8 mouse cellular contexts compared by ENCODE assay signal in the genomic region with DNA sequence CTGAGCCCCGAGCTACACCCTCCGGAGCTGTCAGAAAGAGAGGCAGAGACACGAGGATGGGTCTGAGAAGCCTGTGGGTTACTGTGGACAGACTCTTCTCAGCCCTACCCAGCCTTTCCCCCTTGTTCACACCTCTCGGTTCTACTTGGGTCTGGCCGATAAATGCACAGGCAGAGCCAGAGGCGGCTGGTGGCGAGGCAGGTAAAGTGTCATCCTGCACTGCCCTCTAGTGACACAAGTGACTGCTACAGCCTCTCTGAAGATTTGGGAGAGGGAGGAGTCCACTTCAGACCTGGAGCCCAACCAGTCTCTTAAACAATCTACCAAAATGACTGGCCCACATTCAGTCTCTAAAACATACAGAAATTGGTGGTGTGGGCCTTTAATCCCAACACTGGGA. TPM values are rescaled to one million over a fixed set of nuclear protein-coding genes. Genes with fewer than 3 reads are reported as not detected.
DNase-seq lines count a peak whose midpoint lies in the region; ATAC-seq and TF ChIP-seq lines count a peak whose summit lies in the region.

No protein-coding gene starts in this region.

- ATAC-seq in forebrain, embryonic 15.5 days (replicated peaks) = peak; percentile 80
- peak; percentile 84 to 92 for ATAC-seq in hematopoietic stem cell, adult 5-6 weeks (replicated peaks in 1 of 2; ENCODE audit: insufficient read depth in 1 of 2, low FRiP score in 2 of 2, low TSS enrichment in 1 of 2, low read depth in 1 of 2, poor library complexity in 2 of 2, severe bottlenecking in 2 of 2)
- ATAC-seq in lung, embryonic 16.5 days (ENCODE audit: low read depth) = peak; percentile 73

- H3K9ac ChIP-seq in MEL (ENCODE audit: control insufficient read depth, low read depth, low read length, poor library complexity, severe bottlenecking) = no peak overlapping the region
- no peak overlapping the region for H3K9ac ChIP-seq in forebrain, embryonic 15.5 days (replicated peaks)
- H3K9ac ChIP-seq in lung, embryonic 16.5 days (ENCODE audit: low read length) = no peak overlapping the region

- TF ChIP-seq EP300 in MEL (IDR thresholded peaks at IDR 0.05; ENCODE audit: low read depth in 1 of 2, low read length in 2 of 2) = no peak

- peak; percentile 80 for TF ChIP-seq RAD21 in MEL (IDR thresholded peaks at IDR 0.05; ENCODE audit: low read depth, low read length)

- no peaks in the 10 kb centered on the region; a peak in 1 of 4 replicates for H3K36me3 ChIP-seq in MEL (ENCODE audit: control insufficient read depth in 1 of 2, insufficient read depth in 2 of 2, low read length in 2 of 2)
- peaks cover 27% of the 10 kb centered on the region for H3K36me3 ChIP-seq in forebrain, embryonic 15.5 days
- peaks cover 10% of the 10 kb centered on the region for H3K36me3 ChIP-seq in lung, embryonic 16.5 days (ENCODE audit: control insufficient read depth, insufficient read depth, low read length)

- H3K4me1 ChIP-seq in MEL (ENCODE audit: control insufficient read depth in 1 of 2, insufficient read depth in 2 of 2, low read length in 2 of 2) = peaks cover 0 to 4% of the 10 kb centered on the region in 2 experiments; a peak in 2 of 4 replicates
- peaks cover 19% of the 10 kb centered on the region for H3K4me1 ChIP-seq in forebrain, embryonic 15.5 days
- H3K4me1 ChIP-seq in lung, embryonic 16.5 days (replicated peaks; ENCODE audit: control insufficient read depth, insufficient read depth, low read length) = peaks cover 8% of the 10 kb centered on the region

- no peak overlapping the region for H3K4me2 ChIP-seq in forebrain, embryonic 15.5 days (replicated peaks)
- H3K4me2 ChIP-seq in lung, embryonic 16.5 days (ENCODE audit: low read depth, low read length) = no peak overlapping the region

- no peaks in the 10 kb centered on the region for H3K27me3 ChIP-seq in MEL (ENCODE audit: control insufficient read depth in 1 of 2, insufficient read depth in 2 of 2, low read length in 2 of 2)
- H3K27me3 ChIP-seq in forebrain, embryonic 15.5 days = no peaks in the 10 kb centered on the region
- H3K27me3 ChIP-seq in lung, embryonic 16.5 days (ENCODE audit: control insufficient read depth, insufficient read depth, low read depth, low read length) = no peaks in the 10 kb centered on the region

- no peaks in the 10 kb centered on the region for H3K9me3 ChIP-seq in MEL (replicated peaks; ENCODE audit: insufficient read depth, low read length)
- no peaks in the 10 kb centered on the region for H3K9me3 ChIP-seq in forebrain, embryonic 15.5 days
- H3K9me3 ChIP-seq in lung, embryonic 16.5 days (ENCODE audit: control insufficient read depth, low read length) = no peaks in the 10 kb centered on the region

- WGBS in forebrain, embryonic 15.5 days = 18% methylated on average over 7 of the region's 7 CpGs
- WGBS in lung, embryonic 16.5 days = 27% methylated on average over 7 of the region's 7 CpGs

- TF ChIP-seq CTCF in MEL (IDR thresholded peaks at IDR 0.05 in 2 of 3, conservative IDR thresholded peaks at IDR 0.05 in 1 of 3; ENCODE audit: control insufficient read depth in 1 of 3, insufficient read depth in 1 of 3, low read depth in 2 of 3, low read length in 3 of 3, poor library complexity in 1 of 3, severe bottlenecking in 1 of 3) = peak; percentile 62 to 93 (median 83); a peak in 5 of 6 replicates

- peak; percentile 84 for DNase-seq in MEL (ENCODE audit: low read depth, low spot score)
- peak; percentile 80 for DNase-seq in cerebellum, adult 11-12 months
- peak; percentile 74 to 88 for DNase-seq in layer of hippocampus, adult 8-10 months (ENCODE audit: low spot score in 2 of 2)
- DNase-seq in retina, adult 2 months (ENCODE audit: low read depth, low spot score) = peak; percentile 61
- peak; percentile 81 for DNase-seq in thymus, postnatal 4 days

- no peak overlapping the region for H3K27ac ChIP-seq in MEL (ENCODE audit: control insufficient read depth, low read depth, low read length)
- no peak overlapping the region for H3K27ac ChIP-seq in forebrain, embryonic 15.5 days (replicated peaks)
- H3K27ac ChIP-seq in lung, embryonic 16.5 days (ENCODE audit: low read length) = no peak overlapping the region

- no peaks in the 10 kb centered on the region for H3K79me2 ChIP-seq in MEL (ENCODE audit: control insufficient read depth, insufficient read depth, low read length, poor library complexity)

- H3K4me3 ChIP-seq in MEL (ENCODE audit: control insufficient read depth in 1 of 2, insufficient read depth in 1 of 2, low read depth in 2 of 2, low read length in 2 of 2) = no peak overlapping the region
- no peak overlapping the region for H3K4me3 ChIP-seq in forebrain, embryonic 15.5 days
- no peak overlapping the region for H3K4me3 ChIP-seq in lung, embryonic 16.5 days (ENCODE audit: low read length)

- TF ChIP-seq POLR2A in MEL (IDR thresholded peaks at IDR 0.05; ENCODE audit: control insufficient read depth in 1 of 2, insufficient read depth in 1 of 2, low read depth in 1 of 2, low read length in 2 of 2, poor library complexity in 1 of 2) = no peak

TF ChIP-seq in MEL, 35 proteins besides CTCF, POLR2A, EP300 and RAD21:
- no peak for TF ChIP-seq POLR2AphosphoS2 (IDR thresholded peaks at IDR 0.05; ENCODE audit: low read length)
- no peak for TF ChIP-seq GATA1 (IDR thresholded peaks at IDR 0.05; ENCODE audit: low read depth, low read length)
- peak; percentile 80 for TF ChIP-seq SMC3 (IDR thresholded peaks at IDR 0.05; ENCODE audit: low read depth, low read length)
- TF ChIP-seq SIN3A (IDR thresholded peaks at IDR 0.05; ENCODE audit: low read length) = 0 out of 2 replicates have a peak, but pooled peaks have one; percentile 16
- peak; percentile 61 for TF ChIP-seq ZC3H11A (IDR thresholded peaks at IDR 0.05; ENCODE audit: low read depth, low read length)

RNA-seq across cellular contexts. Expression of a gene that starts 6.3 kb away (rescaled TPM):
- 45.2 and 48.9 TPM in 2 replicates for total RNA-seq in MEL (2012; rRNA removed)
- 10 to 100 TPM in 1 of 2 experiments, not detected in 1; 55.4 TPM for polyA plus RNA-seq in MEL (2012; ENCODE audit: insufficient read depth in 1 of 2, insufficient read length in 2 of 2, low read depth in 1 of 2, low replicate concordance in 2 of 2, missing spikeins in 1 of 2)
- 106 and 109 TPM in 2 replicates for polyA plus RNA-seq in forebrain, embryonic 15.5 days (2015; fragmentation: Nextera tagmentation; extraction: Ambion mirVana)
- 48.3 and 59.6 TPM in 2 replicates for total RNA-seq in hematopoietic stem cell, adult 5-6 weeks (2017)
- total RNA-seq in layer of hippocampus, adult 8-10 months (2022) = 10 to 100 TPM; 33.9 to 49.1 (median 44.8) TPM
- polyA plus RNA-seq in lung, embryonic 16.5 days (2015; fragmentation: Nextera tagmentation; extraction: Ambion mirVana) = 67.5 and 70.6 TPM in 2 replicates

RNA-seq across cellular contexts. Expression of a gene that starts 17.9 kb away (rescaled TPM):
- 0.08 TPM in 1 of 2 replicates, not detected in the other for total RNA-seq in MEL (2012; rRNA removed)
- polyA plus RNA-seq in MEL (2012; ENCODE audit: insufficient read depth in 1 of 2, insufficient read length in 2 of 2, low read depth in 1 of 2, low replicate concordance in 2 of 2, missing spikeins in 1 of 2) = under 1 TPM in 1 of 2 experiments, not detected in 1; 0.19 TPM
- 0.17 TPM in 1 of 2 replicates, not detected in the other for polyA plus RNA-seq in forebrain, embryonic 15.5 days (2015; fragmentation: Nextera tagmentation; extraction: Ambion mirVana)
- total RNA-seq in hematopoietic stem cell, adult 5-6 weeks (2017) = 0.74 TPM in 1 of 2 replicates, not detected in the other
- total RNA-seq in layer of hippocampus, adult 8-10 months (2022) = not detected
- 50.5 and 60.2 TPM in 2 replicates for polyA plus RNA-seq in lung, embryonic 16.5 days (2015; fragmentation: Nextera tagmentation; extraction: Ambion mirVana)

RNA-seq across cellular contexts. Expression of a gene that starts 33.8 kb away (rescaled TPM):
- total RNA-seq in MEL (2012; rRNA removed) = 41.7 and 55.7 TPM in 2 replicates
- 10 to 100 TPM in 1 of 2 experiments, not detected in 1; 38.8 TPM for polyA plus RNA-seq in MEL (2012; ENCODE audit: insufficient read depth in 1 of 2, insufficient read length in 2 of 2, low read depth in 1 of 2, low replicate concordance in 2 of 2, missing spikeins in 1 of 2)
- 20.7 and 21.5 TPM in 2 replicates for polyA plus RNA-seq in forebrain, embryonic 15.5 days (2015; fragmentation: Nextera tagmentation; extraction: Ambion mirVana)
- 32.5 and 32.6 TPM in 2 replicates for total RNA-seq in hematopoietic stem cell, adult 5-6 weeks (2017)
- total RNA-seq in layer of hippocampus, adult 8-10 months (2022) = 10 to 100 TPM; 38.1 to 41.5 (median 39.6) TPM
- polyA plus RNA-seq in lung, embryonic 16.5 days (2015; fragmentation: Nextera tagmentation; extraction: Ambion mirVana) = 28.1 and 35.4 TPM in 2 replicates
